Mouse (Mus musculus) kidney, adult 2 months (tissue): ENCODE measurements around the gene Ube2q1.
A peak's percentile ranks its signal among the peaks of the same experiment; 100 is the strongest.

Experiments used
- CTCF ChIP-seq: fragments of 200-500 bp; conservative IDR thresholded peaks from 2 replicates; pipeline ENCODE4 v1.5.1; 2011; ENCODE audit warnings: low read depth, mild to moderate bottlenecking, control low read depth, low read length, moderate library complexity, mixed read lengths; ENCODE audit not compliant: insufficient read depth, insufficient read length
- POLR2A ChIP-seq: fragments of 200-500 bp; IDR thresholded peaks from one replicate; pipeline ENCODE4 v1.6.1; 2011; ENCODE audit warnings: low read depth, low read length, control low read depth

DNA sequence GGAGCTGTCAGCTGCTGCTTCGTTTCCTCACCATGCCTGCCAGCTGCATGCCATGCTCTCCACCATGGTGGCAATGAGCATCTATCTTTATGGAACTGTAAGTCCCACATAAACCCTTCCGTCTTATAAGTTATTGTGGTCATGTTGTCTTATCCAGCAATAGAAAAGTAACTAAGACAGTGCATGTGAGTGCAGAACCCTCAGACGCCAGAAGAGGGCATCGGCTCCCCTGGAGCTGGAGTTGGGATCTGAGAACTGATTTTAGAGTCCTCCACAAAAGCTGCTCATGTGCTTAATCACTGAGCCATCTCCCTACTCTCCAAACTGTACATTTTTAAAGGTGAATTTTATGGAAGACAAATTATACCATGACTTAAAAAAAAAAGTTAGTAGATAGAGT is 43.6 kb downstream of the Ube2q1 start:
- TF ChIP-seq CTCF (peak; percentile 62), POLR2A (no peak)
